Mouse (Mus musculus): ENCODE results near the gene Olfr775.

The Olfr775 gene

GRCm38 (mm10) chr10:129248112-129248511, at the start of gene Olfr775:
TSS of gene Olfr775 (plus strand) at chr10:129248412.
- DNase-seq = no peak

GRCm38 (mm10) chr10:129230737-129231136, 17.5 kb upstream of the Olfr775 start:
- DNase-seq = no peak

GRCm38 (mm10) chr10:129235904-129236303, 12.3 kb upstream of the Olfr775 start, which contains the start of gene Olfr774:
TSS of gene Olfr774 (plus strand) at chr10:129236204.
- no peak for DNase-seq

GRCm38 (mm10) chr10:129258827-129259226, 10.6 kb downstream of the Olfr775 start, which contains the start of gene Olfr776:
TSS of gene Olfr776 (plus strand) at chr10:129259127.
- no peak for DNase-seq

- no peak for DNase-seq
Measured at GRCm38 (mm10) chr10:129271081-129271535, 22.9 kb downstream of the Olfr775 start, which contains the start of gene Olfr777. TSS of gene Olfr777 (minus strand) at chr10:129271485.
